Mouse (Mus musculus) heart, adult 2 months (tissue): ENCODE data around the gene Vwa8.

Source experiments
- CTCF ChIP-seq: fragments of 200-600 bp; IDR thresholded peaks from 2 replicates; pipeline ENCODE4 v1.8.1; 2022; ENCODE audit warnings: antibody characterized with exemption, mild to moderate bottlenecking, moderate library complexity
- POLR2A ChIP-seq: fragments of 200-500 bp; IDR thresholded peaks from 2 replicates; pipeline ENCODE4 v1.6.1; 2011; ENCODE audit warnings: mild to moderate bottlenecking, low read depth, low read length, control low read depth; ENCODE audit not compliant: insufficient read depth

DNA sequence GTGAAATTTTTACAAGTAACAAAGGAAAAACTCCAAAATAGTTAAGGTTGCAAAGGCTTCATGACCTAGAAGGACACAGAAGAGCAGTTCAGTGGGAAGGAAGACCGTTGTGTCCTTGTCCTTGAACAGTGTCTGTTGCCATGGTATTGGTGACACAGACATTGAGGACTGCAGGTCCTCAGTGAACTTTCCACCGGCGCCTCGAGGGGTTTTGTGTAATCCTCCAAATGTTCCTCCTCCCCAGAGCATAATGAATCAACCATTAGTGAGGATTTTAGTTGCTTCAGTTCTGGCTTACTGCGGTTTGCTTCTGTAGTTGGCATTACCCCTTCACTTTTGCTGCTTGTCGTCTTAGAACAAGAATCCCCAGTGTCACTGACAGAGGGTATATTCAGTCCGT, 172.9 kb downstream of the Vwa8 start:
- TF ChIP-seq POLR2A (no peak), CTCF (no peak)
